Mouse (Mus musculus): ENCODE measurements at regions not wholly inside any gene's neighbourhood (a gene's known extent, or its start where the extent isn't known, plus 50 kb on each side); places are given as distances from the start of the nearest gene placed in this dataset. TPM values are rescaled to one million over a fixed set of nuclear protein-coding genes. Genes with fewer than 3 reads are reported as not detected.

DNA sequence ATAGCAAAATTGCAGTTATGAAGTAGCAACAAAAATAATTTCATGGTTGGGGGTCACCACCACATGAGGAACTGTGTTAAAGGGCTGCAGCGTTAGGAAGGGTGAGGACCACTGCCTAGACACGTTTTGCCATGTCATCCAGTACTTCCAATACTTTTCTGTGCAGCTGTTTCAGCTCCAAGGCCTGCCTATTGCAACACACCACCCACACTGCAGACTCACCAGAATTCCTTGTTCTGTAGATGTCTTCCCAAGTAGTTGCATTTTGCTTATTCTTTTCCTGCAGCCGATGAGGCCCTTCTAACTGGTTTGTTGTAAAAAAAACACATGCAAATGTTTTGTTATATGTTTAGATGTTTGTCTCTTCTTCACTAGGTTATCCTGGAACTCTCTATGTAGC, 72.0 kb upstream of the Fam216b start:
- Histone ChIP-seq H3K4me1 (ENCODE audit: insufficient read depth, low read length) (no peaks in the 10 kb centered on the region), H3K27ac (ENCODE audit: low read length) (no peak overlapping the region), H3K9ac (replicated peaks; ENCODE audit: low read length) (no peak overlapping the region), H3K36me3 (ENCODE audit: insufficient read depth, low read length) (no peaks in the 10 kb centered on the region), H3K4me3 (ENCODE audit: low read length) (no peak overlapping the region), H3K9me3 (ENCODE audit: low read length) (no peaks in the 10 kb centered on the region), H3K4me2 (replicated peaks; ENCODE audit: low read depth, low read length) (no peak overlapping the region), H3K27me3 (ENCODE audit: insufficient read depth, low read length) (no peaks in the 10 kb centered on the region)
- WGBS: 84% methylated on average over 3 of the region's 3 CpGs
- ATAC-seq (ENCODE audit: low FRiP score, low TSS enrichment): no peak

DNA sequence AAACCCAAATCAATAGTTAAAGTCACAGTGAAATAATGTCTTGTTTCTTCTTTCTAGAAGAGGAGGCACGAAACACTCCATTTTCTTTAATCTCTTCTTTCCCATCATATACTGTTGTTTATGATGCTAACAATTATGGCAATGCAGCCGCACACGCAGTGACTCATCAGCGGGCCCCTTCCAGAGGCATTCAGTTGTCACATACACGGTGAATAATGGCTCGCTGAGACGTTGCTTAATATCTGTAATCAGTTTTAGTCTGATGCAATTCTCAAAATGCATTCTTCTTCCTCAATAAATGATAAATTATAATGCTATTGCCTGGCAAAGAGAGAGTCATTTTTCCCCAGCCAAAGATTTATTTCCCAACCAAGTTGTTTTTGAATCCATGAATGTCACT, 70.8 kb upstream of the Fam216b start:
- Histone ChIP-seq H3K4me3 (ENCODE audit: low read length) (no peak overlapping the region), H3K9me3 (ENCODE audit: low read length) (no peaks in the 10 kb centered on the region), H3K9ac (replicated peaks; ENCODE audit: low read length) (no peak overlapping the region), H3K4me2 (replicated peaks; ENCODE audit: low read depth, low read length) (no peak overlapping the region), H3K27ac (ENCODE audit: low read length) (no peak overlapping the region), H3K36me3 (ENCODE audit: insufficient read depth, low read length) (no peaks in the 10 kb centered on the region), H3K27me3 (ENCODE audit: insufficient read depth, low read length) (no peaks in the 10 kb centered on the region), H3K4me1 (ENCODE audit: insufficient read depth, low read length) (no peaks in the 10 kb centered on the region)
- WGBS: 88% methylated on average over 7 of the region's 7 CpGs
- no peak for ATAC-seq (ENCODE audit: low FRiP score, low TSS enrichment)

DNA sequence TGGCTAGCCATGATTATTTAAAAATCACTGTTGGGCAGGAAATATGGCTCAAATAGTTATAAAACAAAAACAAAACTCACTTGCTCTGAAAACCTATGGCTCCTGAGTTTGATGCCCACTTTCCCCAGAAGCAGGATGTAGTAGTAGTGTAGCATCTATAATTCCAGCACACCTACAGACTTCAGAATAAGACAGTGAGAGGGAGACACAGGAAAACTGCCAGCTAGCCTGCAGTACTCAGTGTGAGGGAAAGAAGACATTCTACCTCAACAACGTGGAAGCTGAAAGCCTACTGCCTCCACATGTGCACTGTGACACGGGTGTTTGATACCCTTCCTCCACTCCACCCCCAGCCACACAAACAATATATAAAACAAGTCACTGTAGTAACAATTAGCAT, 68.9 kb upstream of the Fam216b start:
- Histone ChIP-seq H3K9me3 (ENCODE audit: low read length) (no peaks in the 10 kb centered on the region), H3K9ac (replicated peaks; ENCODE audit: low read length) (no peak overlapping the region), H3K4me1 (ENCODE audit: insufficient read depth, low read length) (no peaks in the 10 kb centered on the region), H3K4me3 (ENCODE audit: low read length) (no peak overlapping the region), H3K27ac (ENCODE audit: low read length) (no peak overlapping the region), H3K4me2 (replicated peaks; ENCODE audit: low read depth, low read length) (no peak overlapping the region), H3K27me3 (ENCODE audit: insufficient read depth, low read length) (no peaks in the 10 kb centered on the region), H3K36me3 (ENCODE audit: insufficient read depth, low read length) (no peaks in the 10 kb centered on the region)
- ATAC-seq (ENCODE audit: low FRiP score, low TSS enrichment): no peak
- WGBS: 86% methylated on average over 2 of the region's 2 CpGs

DNA sequence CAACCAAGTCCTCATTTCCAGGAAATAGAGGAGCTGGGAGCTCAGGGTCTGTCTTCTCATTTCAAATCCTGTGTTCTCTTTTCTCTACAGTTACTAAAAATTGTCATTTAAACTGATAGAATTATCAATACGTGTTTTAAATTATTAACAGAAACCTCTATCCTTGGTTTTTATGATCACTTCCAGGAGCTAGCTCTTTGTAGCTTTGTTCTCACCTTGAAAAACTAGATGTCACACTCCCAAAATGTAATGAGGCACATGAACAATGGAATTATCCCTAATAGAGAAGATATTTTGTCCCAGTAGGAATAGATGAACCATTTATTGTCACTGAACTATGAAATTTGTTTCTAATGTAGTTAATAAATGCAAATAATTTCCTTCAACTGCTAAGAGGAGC, 60.0 kb upstream of the Fam216b start:
- no peak overlapping the region for H3K4me3 ChIP-seq (ENCODE audit: low read length)
- no peaks in the 10 kb centered on the region for H3K4me1 ChIP-seq (ENCODE audit: insufficient read depth, low read length)
- no peak overlapping the region for H3K4me2 ChIP-seq (replicated peaks; ENCODE audit: low read depth, low read length)
- ATAC-seq (ENCODE audit: low FRiP score, low TSS enrichment): no peak
- WGBS: 94% methylated on average over 1 of the region's 1 CpGs
- no peaks in the 10 kb centered on the region for H3K9me3 ChIP-seq (ENCODE audit: low read length)
- no peaks in the 10 kb centered on the region for H3K27me3 ChIP-seq (ENCODE audit: insufficient read depth, low read length)
- no peaks in the 10 kb centered on the region for H3K36me3 ChIP-seq (ENCODE audit: insufficient read depth, low read length)
- H3K27ac ChIP-seq (ENCODE audit: low read length): no peak overlapping the region
- H3K9ac ChIP-seq (replicated peaks; ENCODE audit: low read length): no peak overlapping the region

DNA sequence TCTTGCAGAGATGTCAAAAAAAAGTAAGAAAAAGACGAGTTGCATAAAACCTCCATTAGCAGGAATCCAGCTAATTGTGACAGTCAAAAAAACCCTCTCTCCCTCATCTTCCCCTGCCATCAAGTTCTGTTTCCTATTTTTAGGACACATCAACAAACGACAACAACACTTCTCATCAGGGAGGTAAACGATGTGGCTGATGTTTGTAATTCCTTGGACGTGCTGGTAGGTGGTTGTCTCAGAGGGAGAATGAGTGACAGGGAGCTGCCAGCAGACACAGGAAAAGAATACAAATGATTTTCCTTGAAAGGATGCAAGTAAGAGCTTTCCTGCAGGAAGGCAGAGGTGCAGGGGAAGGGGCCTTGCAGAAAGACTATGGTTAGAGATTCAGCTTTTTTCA, 54.9 kb upstream of the Fam216b start:
- Histone ChIP-seq H3K4me3 (ENCODE audit: low read length) (no peak overlapping the region), H3K9me3 (ENCODE audit: low read length) (no peaks in the 10 kb centered on the region; the same call in 1 of the 2 replicates), H3K36me3 (ENCODE audit: insufficient read depth, low read length) (no peaks in the 10 kb centered on the region), H3K9ac (replicated peaks; ENCODE audit: low read length) (no peak overlapping the region), H3K27ac (ENCODE audit: low read length) (no peak overlapping the region), H3K27me3 (ENCODE audit: insufficient read depth, low read length) (no peaks in the 10 kb centered on the region), H3K4me1 (ENCODE audit: insufficient read depth, low read length) (no peaks in the 10 kb centered on the region), H3K4me2 (replicated peaks; ENCODE audit: low read depth, low read length) (no peak overlapping the region)
- no peak for ATAC-seq (ENCODE audit: low FRiP score, low TSS enrichment)
- 48% methylated on average over 4 of the region's 4 CpGs for WGBS

MicroRNAs encoded in the stretch of these regions (microRNA counts, 519-probe panel; counts per million panel counts)
- 104 counts per million, percentile 35 among the panel's probes with 10 or more counts for microRNA mmu-miR-1971

Small RNA genes in the stretch of these regions (microRNA-seq; reads per million reads assigned to microRNA genes)
- gene Mir1971: not detected

Data from kidney, embryonic 16.5 days (tissue).